Mouse (Mus musculus) C2C12 (cell line): ENCODE measurements at regions not wholly inside any gene's neighbourhood (a gene's known extent, or its start where the extent isn't known, plus 50 kb on each side); places are given as distances from the start of the nearest gene placed in this dataset.

Source experiments
- CEBPB ChIP-seq: IDR thresholded peaks from one replicate; pipeline ENCODE4 v1.6.1; 2011; ENCODE audit warnings: low read depth, mild to moderate bottlenecking, control low read depth, moderate library complexity
- CTCF ChIP-seq: IDR thresholded peaks from one replicate; pipeline ENCODE4 v1.5.1; 2011; ENCODE audit not compliant: control insufficient read depth, insufficient read depth, insufficient read length
- MAX ChIP-seq: IDR thresholded peaks from one replicate; pipeline ENCODE4 v1.6.1; 2011; ENCODE audit warnings: mild to moderate bottlenecking, control low read depth
- MYOD1 ChIP-seq: IDR thresholded peaks from one replicate; pipeline ENCODE4 v1.6.1; 2011; ENCODE audit warnings: low read depth; ENCODE audit not compliant: control insufficient read depth, insufficient read length
- USF1 ChIP-seq: IDR thresholded peaks from one replicate; pipeline ENCODE4 v1.6.1; 2011; ENCODE audit warnings: low read depth, mild to moderate bottlenecking, control low read depth, moderate library complexity

GRCm38 (mm10) chr9:59095626-59096025 is 59.4 kb upstream of the Neo1 start:
- TF ChIP-seq CTCF, result no peak
- no peak for TF ChIP-seq CEBPB
- no peak for TF ChIP-seq USF1
- TF ChIP-seq MYOD1, result no peak
- no peak for TF ChIP-seq MAX
